In genomic region chr12:117586124-117586523, GRCm38 (mm10) we compare ENCODE assay signal across 9 mouse cellular contexts.
DNase-seq lines count a peak whose midpoint lies in the region; ATAC-seq and TF ChIP-seq lines count a peak whose summit lies in the region.
"Had no signal": no experiment of that assay in that cellular context is flagged by ENCODE, and none has a peak within 500 bp of the region (broad histone marks: within the 10 kb centered on the region; RNA-seq: fewer than 3 reads in every experiment).

No protein-coding gene starts in this region.

- no peaks in the 10 kb centered on the region for H3K9me3 ChIP-seq in liver, embryonic 14.5 days (ENCODE audit: control insufficient read depth, low read length)

- peak; percentile 99 for ATAC-seq in granulocyte monocyte progenitor cell, adult 5-6 weeks (replicated peaks; ENCODE audit: poor library complexity, severe bottlenecking)
- ATAC-seq in liver, embryonic 14.5 days (ENCODE audit: insufficient read depth), result no peak

- no peak overlapping the region for H3K4me3 ChIP-seq in liver, embryonic 14.5 days (ENCODE audit: insufficient read depth in 1 of 2, low read depth in 2 of 2, low read length in 2 of 2)
- H3K4me3 ChIP-seq: erythroblast, embryonic 14.5 days had no signal

- no peak for TF ChIP-seq EP300 in liver, embryonic 14.5 days (IDR thresholded peaks at IDR 0.05; ENCODE audit: low read depth)

- H3K4me1 ChIP-seq in liver, embryonic 14.5 days (replicated peaks; ENCODE audit: control insufficient read depth in 2 of 2, insufficient read depth in 2 of 2, low read length in 1 of 2), result no peaks in the 10 kb centered on the region

- H3K36me3 ChIP-seq in liver, embryonic 14.5 days (replicated peaks; ENCODE audit: control insufficient read depth, insufficient read depth, low read depth), result no peaks in the 10 kb centered on the region

- H3K27me3 ChIP-seq in liver, embryonic 14.5 days (ENCODE audit: control insufficient read depth, insufficient read depth, low read length), result no peaks in the 10 kb centered on the region

- WGBS in liver, embryonic 14.5 days (ENCODE audit: insufficient replicate concordance), result 22% methylated on average over 1 of the region's 1 CpGs

- H3K9ac ChIP-seq in liver, embryonic 14.5 days (replicated peaks), result no peak overlapping the region

- H3K4me2 ChIP-seq in liver, embryonic 14.5 days (ENCODE audit: low read depth), result no peak overlapping the region

- TF ChIP-seq CTCF in liver, embryonic 14.5 days (IDR thresholded peaks at IDR 0.05; ENCODE audit: low read depth), result peak; percentile 73

- H3K27ac ChIP-seq in liver, embryonic 14.5 days, result no peak overlapping the region

- DNase-seq in 3T3-L1 (ENCODE audit: low read depth, low spot score) (peak; percentile 19), MN1 (ENCODE audit: low spot score) (peak; percentile 69)
- DNase-seq in cerebellum, adult 9-11 months, result peak; percentile 11
- peak; percentile 82 for DNase-seq in kidney, postnatal 14 days
- peak; percentile 5 to 11 (median 11) for DNase-seq in liver, embryonic 14.5 days (ENCODE audit: low read depth in 3 of 3, low spot score in 3 of 3)
- peak; percentile 55 for DNase-seq in retina, postnatal 7 days (ENCODE audit: low read depth, low spot score)
- DNase-seq in urinary bladder, adult 18-20 months (ENCODE audit: low spot score in 2 of 2), result peak; percentile 56 to 70

Comparison
In these comparisons a context has a peak if more than half of its experiments do, and no peak if none do; other contexts are left out.
1. DNase-seq: peak in every context shown above with its lines; median percentile 82 in kidney, postnatal 14 days; 69 in MN1; 63 in urinary bladder, adult 18-20 months; 55 in retina, postnatal 7 days; 19 in 3T3-L1; 11 in cerebellum, adult 9-11 months; 11 in liver, embryonic 14.5 days.